Mouse (Mus musculus) E14TG2a.4 (cell line): ENCODE data around the gene Ppfia2.

Experiments
- CTCF ChIP-seq: conservative IDR thresholded peaks from 2 replicates; pipeline ENCODE4 v1.5.1; 2014; ENCODE audit warnings: low read length
- NANOG ChIP-seq: IDR thresholded peaks from 2 replicates; pipeline ENCODE4 v1.6.1; 2014; ENCODE audit warnings: borderline replicate concordance, low read length, mixed read lengths
- POU5F1 ChIP-seq: IDR thresholded peaks from 2 replicates; pipeline ENCODE4 v1.6.1; 2014; ENCODE audit warnings: low read length, borderline replicate concordance

- no peak for TF ChIP-seq CTCF
- no peak for TF ChIP-seq NANOG
- TF ChIP-seq POU5F1 = no peak
Measured at GRCm38 (mm10) chr10:106509281-106510165, 39.4 kb downstream of the Ppfia2 start.
